Mouse (Mus musculus) gastrocnemius, postnatal 25 days (tissue): Measurements from ENCODE around the gene Cd68. TPM values are rescaled to one million over a fixed set of nuclear protein-coding genes. Genes with fewer than 3 reads are reported as not detected.
A peak's percentile ranks its signal among the peaks of the same experiment; 100 is the strongest.
"Not testable (repeated sequence)": the region's sequence is repeated elsewhere in the genome, so short reads cannot be mapped to it uniquely, and the experiment has no call there.

Source experiments
- DNase-seq: peaks from one replicate; pipeline ENCODE4 v3.0.0; 2022
- long read RNA-seq, 2 experiments: library from polyadenylated mRNA; stranded (forward); transcript quantifications; one replicate each; pipeline ENCODE4 v2.0.0; 2021
- total RNA-seq, 2 experiments: library from RNA; stranded (reverse); gene quantifications; 1 replicate in 1 of 2; 2 replicates in 1 of 2; pipeline ENCODE4 v1.2.3; 2021

Gene Cd68
- 1 to 10 TPM; 1.3 to 9.1 TPM for total RNA-seq
- long read RNA-seq, experiment 1, partial matches to known transcripts = 0 of 3 reads
- long read RNA-seq, experiment 1, other reads (novel, unspliced or antisense) = 0 of 3 reads
- long read RNA-seq, experiment 2, partial matches to known transcripts = 0 of 5 reads
- long read RNA-seq, experiment 2, other reads (novel, unspliced or antisense) = 0 of 5 reads

DNA sequence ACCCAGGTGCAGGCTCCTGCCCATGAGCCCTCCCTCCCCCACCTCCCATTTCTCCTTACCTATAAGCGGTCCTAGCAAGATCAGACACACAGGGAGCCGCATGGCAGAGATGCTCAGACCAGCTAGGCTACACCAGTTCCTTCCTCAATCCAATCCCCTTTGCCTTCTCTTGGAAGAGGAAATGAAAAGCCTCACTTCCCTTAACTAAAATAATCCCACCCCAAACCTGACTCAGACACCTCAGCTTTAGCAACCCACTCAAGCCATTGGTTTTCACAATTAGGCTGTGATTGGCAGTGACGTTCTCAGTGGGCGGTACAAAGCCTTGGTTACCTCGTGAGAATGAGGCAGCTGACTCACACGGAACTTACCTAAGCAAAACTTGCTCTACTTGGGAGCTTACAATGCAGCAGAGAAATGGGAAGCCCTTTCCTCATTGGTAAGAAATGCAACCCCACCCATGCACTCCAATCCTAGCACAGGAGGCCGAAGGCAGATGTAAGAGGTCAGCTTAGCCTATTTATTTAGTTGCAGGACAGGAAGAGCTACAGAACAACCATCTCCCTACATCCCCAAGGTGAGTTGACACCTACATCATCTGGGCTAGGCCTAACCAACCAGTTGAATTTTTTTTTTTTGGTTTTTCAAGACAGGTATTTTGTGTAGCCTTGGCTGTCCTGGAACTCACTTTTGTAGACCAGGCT lies at the start of gene Cd68:
TSS of gene Cd68 (minus strand) at position 193 of the 704 bp plus-strand sequence.
- no peak for DNase-seq

GRCm38 (mm10) chr11:69715482-69715881 lies 49.5 kb upstream of the Cd68 start:
- DNase-seq = no peak

DNA sequence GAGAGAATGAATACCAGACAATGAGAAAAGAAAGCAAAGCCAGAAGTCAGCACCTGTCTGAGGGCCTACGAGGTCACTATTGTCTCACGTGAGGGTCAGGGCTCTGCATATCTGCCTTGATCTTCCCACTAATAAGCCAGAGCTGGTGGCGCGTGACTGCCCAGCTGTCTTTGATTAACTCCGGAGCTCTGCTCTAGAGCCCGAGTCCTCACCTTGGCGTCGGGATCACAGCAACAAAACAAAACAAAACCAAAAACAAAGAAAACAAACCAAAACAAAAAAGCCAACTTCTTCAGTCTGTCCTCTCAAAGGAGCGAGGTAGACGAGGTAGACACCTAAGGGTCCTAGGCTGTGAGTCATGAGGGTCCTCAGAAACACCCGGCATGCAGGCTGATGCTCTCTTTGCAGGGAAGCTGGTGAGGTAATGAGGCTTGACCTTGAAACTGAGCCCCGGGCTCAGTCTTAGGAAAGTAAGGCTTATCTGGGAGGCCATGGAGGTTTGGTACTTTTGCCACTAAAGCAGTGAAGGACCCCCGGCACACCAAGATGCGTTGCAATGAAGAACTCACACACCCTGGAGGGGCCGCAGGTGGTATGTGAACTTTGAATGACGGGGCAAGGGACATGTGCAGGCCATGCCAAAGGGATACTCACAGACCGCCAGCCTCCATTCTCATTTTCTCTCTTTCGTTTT lies 48.8 kb upstream of the Cd68 start:
- DNase-seq = no peak

DNA sequence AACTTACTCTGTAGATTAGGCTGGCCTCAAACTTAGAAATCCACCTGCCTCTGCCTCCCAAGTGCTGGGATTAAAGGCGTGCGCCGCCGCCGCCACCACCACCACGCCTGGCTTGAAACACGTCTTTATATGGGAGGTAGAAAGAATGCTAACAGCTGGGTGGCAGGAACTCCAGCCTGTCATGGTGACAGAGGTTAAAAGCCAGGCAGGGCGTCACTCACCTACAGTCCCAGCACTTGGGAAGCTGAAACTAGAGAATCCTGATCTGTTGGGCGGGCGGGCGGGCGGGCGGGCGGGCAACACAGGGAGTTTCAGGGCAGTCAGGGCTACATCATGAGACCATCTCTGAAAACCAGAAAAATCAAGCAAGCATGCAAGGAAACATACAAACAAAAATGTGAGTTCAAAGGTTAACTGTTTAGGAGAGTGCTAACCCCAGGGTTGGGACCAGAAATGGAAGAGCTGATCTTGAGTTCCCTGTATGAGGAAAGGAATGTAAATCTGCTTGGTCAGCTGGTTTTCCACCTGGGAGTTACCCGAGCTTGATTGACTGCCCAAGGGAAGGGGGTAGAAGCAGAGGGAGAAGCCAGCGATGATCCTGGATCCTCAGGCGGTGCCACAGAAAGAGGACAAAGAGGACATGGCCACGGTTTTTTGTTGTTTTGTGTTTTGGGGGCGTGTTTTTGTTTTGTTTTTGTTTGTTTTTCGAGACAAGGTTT lies 47.2 kb upstream of the Cd68 start:
- no peak for DNase-seq

DNA sequence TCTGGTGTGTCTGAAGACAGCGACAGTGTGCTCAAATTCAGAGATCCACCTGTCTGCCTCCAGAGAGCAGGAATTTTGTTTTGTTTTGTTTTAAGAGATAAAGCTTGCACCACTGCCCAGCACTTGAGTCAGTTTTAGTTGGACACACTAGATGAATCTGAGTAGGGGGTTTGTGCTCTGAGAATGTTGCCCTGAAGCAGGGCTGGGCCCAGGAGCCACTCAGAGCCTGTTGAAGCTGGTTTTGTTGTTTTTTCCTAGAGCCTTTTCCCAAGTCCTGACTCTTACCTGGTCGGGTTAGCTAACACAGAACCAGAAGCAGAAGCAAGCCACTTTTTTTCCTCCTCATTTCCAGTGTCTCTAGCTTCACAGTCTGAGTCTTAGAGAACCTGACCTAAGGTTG lies 45.1 kb upstream of the Cd68 start:
- no peak for DNase-seq

GRCm38 (mm10) chr11:69710470-69710869 lies 44.5 kb upstream of the Cd68 start:
- DNase-seq = no peak

- no peak for DNase-seq
Measured at GRCm38 (mm10) chr11:69709554-69710446, 43.8 kb upstream of the Cd68 start.

DNA sequence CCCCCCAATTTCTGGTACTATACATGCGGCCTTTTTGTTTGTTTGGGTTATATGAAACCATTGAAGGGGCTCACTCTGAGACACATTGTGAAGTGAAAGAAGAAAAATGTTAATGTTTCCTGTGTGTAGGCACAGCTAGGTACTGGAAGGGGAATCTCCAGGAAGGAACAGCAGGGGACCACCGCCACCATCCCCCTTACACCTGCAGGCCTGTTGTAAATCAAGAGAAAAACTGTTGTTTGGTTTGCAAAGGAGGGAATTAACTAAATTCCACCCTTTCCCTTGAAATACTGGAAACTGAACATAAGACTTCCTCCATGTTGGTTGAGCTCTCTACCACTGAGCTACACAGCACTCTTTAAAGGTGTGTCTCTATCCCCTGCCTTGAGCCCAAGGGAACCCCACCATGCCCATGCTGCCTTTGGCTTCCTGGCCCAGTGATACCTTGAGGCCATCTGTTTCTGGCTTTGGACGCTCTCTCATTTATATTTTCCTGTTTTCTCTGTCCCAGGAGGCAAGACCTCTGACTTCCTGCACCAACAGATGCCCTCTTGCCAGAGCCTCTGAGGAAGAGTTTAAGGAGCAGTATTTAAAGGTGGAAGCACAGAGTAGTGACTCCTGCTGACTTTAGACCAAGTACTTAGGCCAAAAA lies 42.8 kb upstream of the Cd68 start:
- no peak for DNase-seq

DNA sequence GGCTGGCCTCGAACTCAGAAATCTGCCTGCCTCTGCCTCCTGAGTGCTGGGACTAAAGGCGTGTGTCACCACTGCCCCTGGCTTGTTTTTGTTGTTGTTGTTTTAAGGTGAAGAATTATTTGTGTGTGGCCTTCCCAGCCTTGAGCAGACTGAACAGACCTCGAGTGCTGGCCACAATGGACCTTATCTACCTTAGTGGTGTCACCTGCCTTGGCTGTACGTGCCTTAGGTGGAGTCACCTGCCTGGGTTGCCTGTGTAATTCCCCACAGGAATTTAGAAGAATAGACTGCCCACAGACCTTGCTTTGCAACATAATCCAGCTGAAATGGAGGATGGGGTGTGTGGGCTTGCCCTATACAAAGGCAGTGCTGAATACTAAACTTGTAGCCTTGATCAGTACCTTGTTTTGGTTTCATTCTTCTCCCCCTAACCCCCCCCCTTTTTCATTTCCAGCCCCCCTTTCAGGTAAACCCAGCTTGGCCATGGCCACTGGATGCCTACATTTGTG lies 42.0 kb upstream of the Cd68 start:
- DNase-seq = no peak

- DNase-seq = no peak
Measured at GRCm38 (mm10) chr11:69707480-69707847, 41.5 kb upstream of the Cd68 start.

DNA sequence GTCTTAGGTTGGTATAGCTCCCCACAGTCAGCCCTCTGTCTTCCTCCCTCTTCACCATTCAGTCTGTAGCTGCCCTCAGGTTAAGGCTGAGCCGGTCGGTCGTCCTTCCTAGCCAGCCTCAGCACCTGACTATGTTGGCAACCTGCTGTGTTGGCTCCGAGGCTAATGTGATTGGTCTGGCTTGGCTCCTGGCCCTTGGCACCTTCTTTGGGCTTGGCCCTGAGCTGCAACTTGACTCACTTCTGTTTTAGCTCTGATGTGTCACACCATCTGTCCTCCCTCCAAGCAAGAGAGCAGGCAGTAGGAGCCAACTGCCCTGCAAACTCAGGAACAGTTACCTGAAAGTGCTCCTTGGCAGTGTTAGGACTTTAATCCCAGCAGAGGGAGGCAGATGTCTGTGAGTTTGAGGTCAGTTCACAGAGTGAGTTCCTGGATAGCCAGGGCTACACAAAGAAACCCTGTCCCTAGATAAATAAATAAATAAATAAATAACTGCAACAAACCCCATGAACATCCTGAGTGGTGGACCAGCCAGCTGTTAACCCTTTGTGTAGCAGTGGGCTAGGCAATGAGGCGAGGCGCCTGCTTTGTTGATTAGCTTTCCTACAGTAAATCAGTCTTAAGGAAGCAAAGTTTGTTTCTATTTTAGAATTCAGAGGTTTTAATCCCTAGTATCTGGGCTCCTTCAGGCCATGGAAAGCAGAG lies 41.0 kb upstream of the Cd68 start:
- peak; percentile 89 for DNase-seq

DNA sequence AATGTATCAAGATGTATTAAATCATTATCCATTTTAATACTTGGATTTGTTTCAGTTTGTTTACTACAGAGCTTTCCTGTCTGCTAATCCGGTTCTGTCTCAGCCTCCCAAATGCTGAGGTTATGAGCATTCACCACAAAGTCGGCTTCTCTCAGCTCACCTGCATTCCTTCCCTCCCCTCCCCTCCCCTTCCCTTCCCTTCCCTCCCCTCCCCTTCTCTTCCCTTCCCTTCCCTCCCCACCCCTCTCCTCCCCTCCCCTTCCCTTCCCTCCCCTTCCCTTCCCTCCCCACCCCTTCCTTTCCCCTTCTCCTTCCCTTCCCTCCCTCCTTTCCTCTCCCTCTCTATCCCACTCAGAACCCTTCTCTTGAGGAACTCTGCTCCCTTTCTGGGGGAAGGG lies 38.7 kb upstream of the Cd68 start:
- DNase-seq = no peak

DNA sequence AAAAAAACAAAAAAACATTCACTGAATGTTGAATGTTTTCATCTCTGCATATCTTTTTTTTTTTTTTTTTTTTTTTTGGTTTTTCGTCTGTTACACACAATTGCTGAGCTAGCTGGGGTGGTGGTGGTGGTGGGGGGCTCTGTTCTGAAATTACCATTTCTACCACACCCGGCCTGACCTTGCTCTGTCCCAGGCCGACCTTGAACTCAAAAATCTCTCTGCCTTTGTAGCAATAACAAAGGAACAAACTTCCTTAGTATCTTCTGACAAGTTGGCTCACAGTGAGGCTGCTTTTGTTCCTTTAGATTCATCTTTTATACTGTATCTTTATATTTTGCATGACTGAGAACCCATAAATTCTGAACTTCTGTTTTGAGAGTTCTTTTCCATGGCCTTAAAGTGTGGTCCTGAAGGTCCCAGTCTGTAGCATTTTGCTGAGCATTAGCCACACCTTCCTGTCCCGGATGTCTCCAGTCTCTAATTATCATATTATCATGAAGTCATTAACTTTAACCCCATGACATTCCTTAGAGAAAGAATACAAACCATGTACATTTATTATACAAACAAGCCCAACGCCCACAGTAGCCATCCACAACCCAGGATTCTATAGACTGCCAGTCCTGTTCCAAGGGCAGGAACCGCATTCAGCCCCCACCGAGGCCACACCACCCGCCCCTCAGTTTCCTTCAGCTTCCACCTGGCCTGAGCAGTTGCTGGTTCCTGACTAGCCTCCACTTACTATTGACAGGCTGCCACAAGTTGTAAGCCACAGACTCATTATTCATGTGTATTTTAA lies 38.1 kb upstream of the Cd68 start:
- no peak for DNase-seq

DNA sequence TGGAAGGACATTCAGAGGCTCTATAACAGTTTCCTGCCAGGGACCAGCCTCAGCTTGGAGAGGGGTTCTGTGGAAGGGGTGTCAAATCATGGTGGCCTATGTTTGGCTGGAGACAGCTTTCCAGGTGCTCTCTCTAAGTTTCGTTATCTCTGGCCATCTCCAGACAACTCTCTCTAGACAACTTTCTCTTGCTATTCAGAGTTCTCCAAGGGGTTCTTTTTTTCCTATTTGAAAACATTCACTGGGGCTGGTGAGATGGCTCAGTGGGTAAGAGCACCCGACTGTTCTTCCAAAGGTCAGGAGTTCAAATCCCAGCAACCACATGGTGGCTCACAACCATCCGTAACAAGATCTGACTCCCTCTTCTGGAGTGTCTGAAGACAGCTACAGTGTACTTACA lies 37.4 kb upstream of the Cd68 start:
- not testable (repeated sequence) for DNase-seq

DNA sequence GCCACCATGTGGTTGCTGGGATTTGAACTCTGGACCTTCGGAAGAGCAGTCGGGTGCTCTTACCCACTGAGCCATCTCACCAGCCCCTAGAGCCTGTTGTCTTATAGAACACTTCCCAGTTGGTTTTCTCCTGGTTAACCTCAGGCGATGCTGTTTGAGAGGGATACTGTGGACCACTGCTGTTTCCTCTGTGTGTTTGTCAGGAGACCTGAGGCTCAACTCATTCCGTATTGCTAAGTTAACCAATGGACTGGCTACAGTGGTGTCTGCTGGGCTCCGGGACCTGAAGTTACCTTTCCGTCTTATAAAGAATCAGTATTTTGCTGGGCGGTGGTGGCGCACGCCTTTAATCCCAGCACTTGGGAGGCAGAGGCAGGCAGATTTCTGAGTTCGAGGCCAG lies 36.9 kb upstream of the Cd68 start:
- not testable (repeated sequence) for DNase-seq

- DNase-seq = no peak
Measured at GRCm38 (mm10) chr11:69699595-69699994, 33.6 kb upstream of the Cd68 start.

- no peak for DNase-seq
Measured at GRCm38 (mm10) chr11:69698574-69698973, 32.6 kb upstream of the Cd68 start.

- no peak for DNase-seq
Measured at GRCm38 (mm10) chr11:69697396-69697795, 31.4 kb upstream of the Cd68 start.

DNA sequence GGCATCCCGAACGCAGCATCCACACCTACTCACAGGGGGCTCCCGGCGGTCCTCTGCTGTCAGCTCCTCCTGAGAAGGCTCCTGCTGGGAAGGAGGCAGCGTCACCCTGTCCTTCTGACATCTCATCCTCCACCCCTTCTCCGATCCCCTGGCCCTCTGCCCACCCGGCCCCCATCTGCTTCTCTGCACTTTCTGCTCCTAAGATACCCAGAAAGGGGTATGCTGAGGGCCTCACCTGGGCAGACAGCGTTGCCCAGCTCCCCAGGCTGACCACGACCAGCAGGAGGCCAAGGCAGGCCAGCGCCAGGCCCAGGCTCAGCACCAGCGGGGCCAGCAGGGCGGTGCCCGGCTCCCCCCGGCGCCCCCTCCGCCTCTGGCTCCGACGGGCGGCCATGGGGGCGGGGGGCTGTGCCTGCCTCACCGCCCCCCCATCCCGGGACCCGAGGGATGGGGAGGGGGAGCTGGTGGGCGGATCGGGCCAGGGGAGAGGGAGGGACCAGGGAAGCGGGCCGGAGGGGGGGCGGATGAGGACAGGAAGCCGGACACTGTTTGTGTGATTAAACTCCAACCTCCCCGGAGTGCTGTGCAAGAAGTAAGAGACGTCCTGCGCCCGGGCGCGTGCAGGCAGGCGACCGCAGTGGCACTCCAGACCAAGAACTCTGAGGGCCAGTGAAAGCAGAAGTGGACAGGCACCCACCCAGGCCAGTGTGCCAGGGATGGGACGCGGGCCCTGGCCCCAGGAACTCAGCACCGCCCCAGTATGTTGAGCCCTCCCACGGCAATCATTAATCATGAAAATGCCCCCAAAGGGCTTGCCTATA lies 29.6 kb upstream of the Cd68 start, which contains the start of the genes Tnfsf12 and Tnfsfm13:
TSS of gene Tnfsf12 (minus strand) at position 489 of the 821 bp plus-strand sequence.
TSS of gene Tnfsfm13 (minus strand) at position 738 of the 821 bp plus-strand sequence.
- DNase-seq = peak; percentile 81
